Mouse (Mus musculus) thymus, postnatal 10 days (tissue): ENCODE measurements around the gene Dnttip1.

Source experiments
- DNase-seq, 2 experiments: peaks; one replicate each; pipeline ENCODE4 v3.0.0; 2021; ENCODE audit warnings: low spot score in 2 of 2

Gene Dnttip1

GRCm38 (mm10) chr2:164804533-164805331, 58.9 kb downstream of the Dnttip1 start, which contains the start of the genes Acot8 and Zswim3:
Gene Acot8, minus strand, starts transcription at chr2:164804882.
Gene Zswim3, plus strand, starts transcription at chr2:164805098.
- DNase-seq: peak; percentile 98

DNA sequence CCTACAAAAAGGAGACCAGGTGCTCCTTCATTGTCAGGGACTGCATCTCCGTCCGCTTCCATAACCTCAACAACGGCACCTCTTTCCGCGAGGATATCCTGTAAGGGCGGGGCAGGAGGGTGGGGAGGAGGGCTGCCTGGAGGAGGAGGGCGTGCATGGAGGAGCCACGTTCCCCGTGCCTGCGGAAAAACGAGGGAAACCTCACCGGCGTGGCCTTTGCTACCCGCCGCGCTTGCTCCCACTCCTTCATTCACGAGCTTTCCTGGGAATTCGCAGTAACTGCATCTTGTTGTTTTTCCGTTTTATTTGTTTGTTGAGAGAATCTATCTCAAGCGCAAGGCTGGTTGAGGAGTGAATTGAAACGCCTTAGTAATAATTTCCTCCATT, 59.5 kb downstream of the Dnttip1 start:
- no peak for DNase-seq

GRCm38 (mm10) chr2:164806614-164807013, 60.8 kb downstream of the Dnttip1 start:
- DNase-seq: no peak

DNA sequence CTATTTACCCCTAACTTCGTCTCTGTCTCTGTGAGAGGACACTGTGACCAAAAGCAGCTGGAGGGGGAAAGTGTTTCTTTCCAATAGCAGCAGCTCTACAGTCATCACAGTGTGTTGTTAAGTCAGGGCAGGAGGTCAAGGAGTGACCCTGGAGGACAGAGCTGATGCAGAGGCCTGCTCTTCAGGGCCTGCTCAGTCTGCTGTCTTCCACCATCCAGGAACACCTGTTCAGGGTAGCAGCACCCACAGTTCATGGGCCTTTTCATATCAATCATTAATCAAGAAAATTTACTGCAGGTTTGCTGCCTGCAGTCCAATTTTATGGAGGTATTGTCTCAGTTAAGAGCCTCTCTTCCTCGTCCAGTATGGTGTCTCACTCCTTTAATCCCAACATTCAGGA, 67.8 kb downstream of the Dnttip1 start:
- no peak for DNase-seq

GRCm38 (mm10) chr2:164815348-164815747, 69.6 kb downstream of the Dnttip1 start:
- no peak for DNase-seq

DNA sequence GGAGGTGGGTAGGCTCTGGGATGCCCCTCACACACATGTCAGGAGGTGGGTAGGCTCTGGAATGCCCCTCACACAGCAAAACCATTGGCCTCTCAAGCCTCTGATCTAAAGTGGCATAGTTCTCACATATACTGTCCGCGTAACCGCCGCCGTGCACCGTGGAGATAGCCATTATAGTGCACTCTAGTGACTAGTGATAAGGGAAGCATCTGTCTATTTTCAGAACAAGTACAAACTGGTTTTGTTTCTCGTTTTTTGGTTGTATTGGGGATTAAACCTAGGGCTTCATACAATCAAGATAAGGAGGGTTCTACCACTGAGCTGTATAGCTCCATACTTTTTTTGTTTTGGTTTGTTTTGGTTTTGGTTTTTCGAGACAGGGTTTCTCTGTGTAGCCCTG, 70.0 kb downstream of the Dnttip1 start:
- DNase-seq: no peak

GRCm38 (mm10) chr2:164817206-164817605, 71.4 kb downstream of the Dnttip1 start:
- DNase-seq: no peak

GRCm38 (mm10) chr2:164817703-164818102, 71.9 kb downstream of the Dnttip1 start:
- no peak for DNase-seq
